Mouse (Mus musculus) adrenal gland, adult 2 months (tissue): ENCODE results near the gene 4930523C07Rik. TPM values are rescaled to one million over a fixed set of nuclear protein-coding genes. Genes with fewer than 3 reads are reported as not detected.

Experiments
- DNase-seq: peaks from one replicate; pipeline ENCODE4 v3.0.0; 2021
- polyA plus RNA-seq: library from polyadenylated mRNA; depleted of rRNA; stranded (reverse); fragments of >200 nt; gene quantifications from 2 replicates; pipeline ENCODE4 v1.2.3, GENCODE M21; 2012; rRNA removed
- total RNA-seq, 2 experiments: library from RNA; stranded (reverse); gene quantifications; 2 replicates each; pipeline ENCODE4 v1.2.3; 2021

Gene 4930523C07Rik
- total and polyA plus RNA-seq, 3 experiments, result 7.4 to 15.7 (median 12.5) TPM

DNA sequence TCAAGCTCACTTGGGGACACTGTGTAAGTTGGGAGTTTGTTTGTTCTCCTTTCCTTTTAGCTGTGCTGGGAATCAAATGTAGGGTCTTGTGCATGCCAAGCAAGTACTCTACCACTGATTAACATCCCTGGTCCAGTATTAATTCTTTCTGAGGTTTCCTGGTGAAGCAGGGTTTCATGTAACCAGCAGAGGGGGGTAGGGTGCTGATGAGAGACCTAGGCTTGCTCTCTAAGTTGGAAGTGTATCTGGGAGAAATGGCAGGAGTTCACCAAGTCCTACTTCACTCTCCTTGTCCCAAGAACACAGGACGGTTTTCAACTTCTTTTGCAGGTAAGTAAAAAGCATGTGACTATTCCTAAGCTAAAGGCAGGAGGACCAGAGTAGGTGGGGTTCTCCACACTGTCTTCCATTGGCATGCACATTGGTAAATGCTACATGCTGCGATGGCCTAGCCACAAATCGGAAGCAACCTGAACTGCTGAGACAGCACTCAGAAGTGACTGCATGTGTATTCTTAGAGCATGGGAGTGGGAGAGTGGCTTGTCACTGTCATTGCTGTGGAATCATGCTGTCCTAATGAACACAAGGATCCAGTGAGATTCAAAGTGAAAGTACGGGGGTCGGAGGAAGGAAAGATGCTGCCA is 55.6 kb downstream of the 4930523C07Rik start:
- peak; percentile 9 for DNase-seq

DNA sequence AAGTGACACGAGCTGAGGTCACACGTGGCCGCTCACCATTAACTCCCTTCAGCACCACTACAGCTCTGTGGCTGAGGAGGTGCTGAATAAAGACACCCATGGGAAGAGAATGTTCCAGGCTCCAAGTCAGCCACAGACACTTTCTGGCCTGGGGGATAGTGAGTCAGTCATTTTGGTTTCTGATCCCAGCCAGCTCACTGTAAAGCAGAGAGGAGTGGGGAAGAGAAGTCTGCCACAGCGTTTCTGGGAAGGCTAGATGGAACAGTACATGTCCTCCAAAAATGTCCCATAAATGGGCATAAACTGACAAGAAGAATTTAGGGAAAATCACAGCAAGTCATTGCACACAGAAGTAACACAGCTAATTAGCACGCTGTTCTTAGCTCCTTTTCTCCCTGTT is 56.8 kb downstream of the 4930523C07Rik start:
- no peak for DNase-seq

DNA sequence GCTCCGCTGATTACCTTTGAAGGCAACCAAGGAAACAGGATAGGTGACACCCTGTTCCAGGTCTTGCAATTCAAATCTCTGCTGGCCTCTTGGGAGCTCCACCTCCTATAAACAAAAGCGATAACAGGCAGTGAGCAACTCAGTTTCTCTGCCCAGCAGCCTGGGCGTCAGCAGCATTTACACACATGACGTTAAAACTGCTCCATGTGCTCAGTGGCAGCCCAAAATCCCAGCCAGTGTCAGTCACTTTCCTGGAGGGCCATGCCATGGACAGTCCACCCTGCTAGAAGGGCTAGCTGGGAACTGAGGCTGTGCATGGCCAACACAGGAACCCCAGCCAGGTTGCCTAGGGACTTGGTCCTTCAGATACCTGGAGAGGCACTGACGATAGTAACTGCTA is 61.2 kb downstream of the 4930523C07Rik start:
- no peak for DNase-seq

DNA sequence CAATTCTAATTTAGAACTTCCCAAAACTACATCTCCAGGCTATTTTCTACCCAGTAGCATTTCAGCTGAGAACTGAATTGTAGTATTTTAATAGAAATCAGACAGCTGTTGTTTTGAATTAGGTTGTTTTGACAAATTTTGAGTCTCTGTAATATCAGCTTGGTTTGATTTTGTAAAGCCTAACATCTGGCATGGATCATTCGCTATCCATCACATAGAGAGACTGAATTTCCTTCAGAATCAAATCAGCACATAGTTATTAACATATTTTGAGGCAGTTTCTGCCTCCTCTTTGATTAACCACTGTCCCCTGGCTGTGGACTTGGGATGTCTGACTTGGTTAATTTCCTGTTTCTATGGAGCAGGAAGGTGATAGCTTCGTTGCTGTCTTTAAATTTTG is 64.4 kb downstream of the 4930523C07Rik start:
- no peak for DNase-seq

DNA sequence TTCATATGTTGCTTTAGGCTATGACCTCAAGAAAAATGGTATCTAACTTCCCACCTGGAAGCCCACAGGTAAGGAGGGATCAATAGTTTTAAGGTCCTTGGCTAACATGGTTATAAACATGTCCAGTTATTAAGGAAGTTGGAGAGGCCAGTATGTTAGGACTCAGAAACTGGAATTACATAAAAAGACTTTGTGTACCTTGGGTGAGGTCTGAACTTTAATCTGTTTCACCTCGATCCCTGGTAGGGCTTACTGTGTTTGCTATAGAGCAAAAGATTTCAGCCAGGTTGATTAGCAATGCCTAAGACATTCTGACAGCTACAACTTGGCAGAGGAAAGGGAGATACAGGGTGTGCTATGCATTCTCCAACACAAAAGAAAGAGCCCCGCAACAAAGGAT is 79.8 kb downstream of the 4930523C07Rik start:
- no peak for DNase-seq

Other genes with a start within 250 kb of the 4930523C07Rik start
- under 1 TPM; 0.17 to 0.20 TPM for gene Tnn, start 109.2 kb downstream of the 4930523C07Rik start, total RNA-seq
- gene Tnn, start 109.2 kb downstream of the 4930523C07Rik start, polyA plus RNA-seq, result not detected in 2 replicates
- 100 to 1,000 TPM in 1 of 2 experiments, 10 to 100 TPM in 1; 58.0 to 106 TPM for gene Mrps14, start 150.8 kb downstream of the 4930523C07Rik start, total RNA-seq
- gene Mrps14, start 150.8 kb downstream of the 4930523C07Rik start, polyA plus RNA-seq, result 14.2 and 14.8 TPM in 2 replicates
- gene Cacybp, start 168.5 kb downstream of the 4930523C07Rik start, total RNA-seq, result 100 to 1,000 TPM; 100 to 136 TPM
- gene Cacybp, start 168.5 kb downstream of the 4930523C07Rik start, polyA plus RNA-seq, result 13.5 and 15.1 TPM in 2 replicates